Comparison of ENCODE assay signal across 9 mouse cellular contexts in the genomic region with DNA sequence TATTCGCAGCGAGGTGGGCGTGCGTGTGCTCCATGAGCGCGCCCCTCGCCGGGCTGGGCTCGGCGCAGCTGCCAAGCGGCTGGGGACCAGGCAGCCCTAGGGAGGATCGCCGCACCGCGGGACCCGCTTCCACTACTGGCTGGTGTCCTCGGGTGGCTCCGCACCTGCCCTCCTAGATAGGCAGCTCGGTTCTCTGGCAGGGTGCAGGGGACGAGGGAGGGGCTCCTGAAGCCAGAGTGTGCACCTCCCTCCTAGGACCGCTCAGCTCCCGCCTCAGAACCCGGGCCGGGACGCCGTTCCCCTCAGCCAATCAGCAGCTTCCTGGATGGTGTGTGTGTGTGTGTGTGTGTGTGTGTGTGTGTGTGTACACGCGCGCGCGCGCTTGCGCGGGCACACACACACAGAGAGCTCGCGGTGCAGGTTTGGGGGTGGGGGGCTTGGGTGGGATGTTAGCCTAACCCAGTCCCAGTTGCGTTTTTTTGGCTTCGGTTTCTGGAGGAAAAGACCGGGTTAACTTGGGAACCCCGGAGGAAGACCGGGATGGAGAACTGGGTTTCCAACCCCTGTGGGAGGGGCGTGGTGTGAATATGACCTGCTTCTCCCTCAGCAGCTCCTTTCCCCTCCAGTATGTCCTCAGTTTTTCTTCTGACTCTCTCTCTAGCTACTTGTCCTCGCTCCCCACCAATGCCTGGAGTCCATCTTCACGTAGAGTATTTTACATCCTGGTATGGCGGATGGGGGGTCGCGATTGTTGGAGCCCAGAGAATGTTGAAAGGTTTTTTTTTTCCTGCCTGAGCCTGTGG. TPM values are rescaled to one million over a fixed set of nuclear protein-coding genes. Genes with fewer than 3 reads are reported as not detected.
DNase-seq lines count a peak whose midpoint lies in the region; ATAC-seq and TF ChIP-seq lines count a peak whose summit lies in the region.
"Had no signal": no experiment of that assay in that cellular context is flagged by ENCODE, and none has a peak within 500 bp of the region (broad histone marks: within the 10 kb centered on the region; RNA-seq: fewer than 3 reads in every experiment).

Gene Gpr139 (minus strand): TSS at position 263 of the 803 bp plus-strand sequence.

- no peak for ATAC-seq in lung, postnatal 0 days
- ATAC-seq in forebrain, embryonic 11.5 days (replicated peaks; ENCODE audit: low FRiP score), result peak; percentile 86

- H3K4me3 ChIP-seq in lung, postnatal 0 days (ENCODE audit: low read depth, low read length), result no peak within 1 kb of the TSS
- H3K4me3 ChIP-seq in forebrain, embryonic 11.5 days (ENCODE audit: low read depth, low read length), result peak within 1 kb of the TSS; percentile 50
- H3K4me3 ChIP-seq in midbrain, embryonic 10.5 days, result peak within 1 kb of the TSS; percentile 73
- H3K4me3 ChIP-seq: erythroblast, embryonic 14.5 days had no signal

- H3K27me3 ChIP-seq in lung, postnatal 0 days (replicated peaks; ENCODE audit: insufficient read depth, low read length), result 0 out of 2 replicates have a peak, but pooled peaks cover 11% of the 10 kb centered on the region
- H3K27me3 ChIP-seq in forebrain, embryonic 11.5 days (ENCODE audit: control insufficient read depth, insufficient read depth, low read length), result peaks cover 15% of the 10 kb centered on the region
- peaks cover 51% of the 10 kb centered on the region for H3K27me3 ChIP-seq in midbrain, embryonic 10.5 days (ENCODE audit: low read depth, poor library complexity, severe bottlenecking)

- H3K9ac ChIP-seq in lung, postnatal 0 days (replicated peaks; ENCODE audit: low read depth), result no peak within 1 kb of the TSS
- peak within 1 kb of the TSS; percentile 46 for H3K9ac ChIP-seq in forebrain, embryonic 11.5 days (ENCODE audit: low read length)

- no peak within 1 kb of the TSS for H3K27ac ChIP-seq in lung, postnatal 0 days (ENCODE audit: low read length)
- no peak within 1 kb of the TSS for H3K27ac ChIP-seq in forebrain, embryonic 11.5 days (ENCODE audit: low read depth, low read length)
- peak within 1 kb of the TSS; percentile 76 for H3K27ac ChIP-seq in midbrain, embryonic 10.5 days (replicated peaks)

- no peak for TF ChIP-seq CTCF in lung, postnatal 0 days (IDR thresholded peaks at IDR 0.05)

- 1% methylated on average over 41 of the region's 47 CpGs for WGBS in lung, postnatal 0 days
- WGBS in forebrain, embryonic 11.5 days, result under 1% methylated on average over 47 of the region's 47 CpGs
- under 1% methylated on average over 47 of the region's 47 CpGs for WGBS in midbrain, embryonic 10.5 days

- no peak for DNase-seq in lung, postnatal 0 days (ENCODE audit: low spot score)
- no peak for DNase-seq in lung, postnatal 10 days
- peak; percentile 85 for DNase-seq in forebrain, embryonic 11.5 days (ENCODE audit: low spot score)
- DNase-seq in layer of hippocampus, adult 8-10 months (ENCODE audit: low spot score in 2 of 2), result peak; percentile 26 to 34
- peak; percentile 79 for DNase-seq in midbrain, embryonic 10.5 days (ENCODE audit: low spot score)
- peak; percentile 11 for DNase-seq in telencephalon, adult 2 months (ENCODE audit: low read depth, low spot score)
- no peak for DNase-seq in spleen, postnatal 4 days (ENCODE audit: low spot score in 2 of 2)

- H3K36me3 ChIP-seq in lung, postnatal 0 days (ENCODE audit: insufficient read depth, low read length), result no peaks in the 10 kb centered on the region
- no peaks in the 10 kb centered on the region for H3K36me3 ChIP-seq in forebrain, embryonic 11.5 days (ENCODE audit: control insufficient read depth, insufficient read depth, low read length)
- H3K36me3 ChIP-seq in midbrain, embryonic 10.5 days, result no peaks in the 10 kb centered on the region

- H3K4me2 ChIP-seq in lung, postnatal 0 days (replicated peaks; ENCODE audit: low read depth, low read length), result 0 out of 2 replicates have a peak within 1 kb of the TSS, but pooled peaks have one; percentile 27
- H3K4me2 ChIP-seq in forebrain, embryonic 11.5 days (ENCODE audit: low read depth, low read length, severe bottlenecking), result peak within 1 kb of the TSS; percentile 78

- no peaks in the 10 kb centered on the region for H3K9me3 ChIP-seq in lung, postnatal 0 days (ENCODE audit: low read length)
- no peaks in the 10 kb centered on the region for H3K9me3 ChIP-seq in forebrain, embryonic 11.5 days (ENCODE audit: control insufficient read depth, low read length)
- no peaks in the 10 kb centered on the region for H3K9me3 ChIP-seq in midbrain, embryonic 10.5 days (replicated peaks)

- no peaks in the 10 kb centered on the region for H3K4me1 ChIP-seq in lung, postnatal 0 days (ENCODE audit: insufficient read depth, low read depth, low read length)
- H3K4me1 ChIP-seq in forebrain, embryonic 11.5 days (replicated peaks; ENCODE audit: control insufficient read depth, insufficient read depth, low read length), result peaks cover 7% of the 10 kb centered on the region; the same call in 1 of the 2 replicates
- H3K4me1 ChIP-seq in midbrain, embryonic 10.5 days, result peaks cover 25% of the 10 kb centered on the region

- TF ChIP-seq EP300 in lung, postnatal 0 days (IDR thresholded peaks at IDR 0.05), result no peak

RNA-seq across cellular contexts. Expression of gene Gpr139, which starts in this region (rescaled TPM):
- polyA plus RNA-seq in lung, postnatal 0 days (2015; fragmentation: Nextera tagmentation; extraction: Ambion mirVana), result not detected in 2 replicates
- 0.44 and 0.56 TPM in 2 replicates for polyA plus RNA-seq in forebrain, embryonic 11.5 days (2014; fragmentation: Nextera tagmentation; extraction: Ambion mirVana)
- total RNA-seq in layer of hippocampus, adult 8-10 months (2022), result 1 to 10 TPM; 1.2 to 2.0 (median 1.7) TPM
- polyA plus RNA-seq in midbrain, embryonic 10.5 days (2016; fragmentation: Nextera tagmentation; extraction: Ambion mirVana), result 0.80 and 1.7 TPM in 2 replicates
- polyA plus RNA-seq: erythroblast, embryonic 14.5 days; testis, adult 2 months had no signal

Comparison
In these comparisons a context has a peak if more than half of its experiments do, and no peak if none do; other contexts are left out.
1. Peak in DNase-seq, ATAC-seq, H3K4me3 ChIP-seq, H3K9ac ChIP-seq and H3K4me2 ChIP-seq in forebrain, embryonic 11.5 days; RNA of the gene not detected or under 1 TPM.
2. DNase-seq: peak in layer of hippocampus, adult 8-10 months (2 of 2), midbrain, embryonic 10.5 days (single experiment) and telencephalon, adult 2 months (single experiment); none in lung, postnatal 0 days (single experiment), lung, postnatal 10 days (single experiment) and spleen, postnatal 4 days (0 of 2).